Mouse (Mus musculus) heart, embryonic 14.5 days (tissue): Measurements from ENCODE around the gene Lmcd1. TPM values are rescaled to one million over a fixed set of nuclear protein-coding genes. Genes with fewer than 3 reads are reported as not detected.

Experiments used
- ATAC-seq: fragments of 200-750 bp; cut with Nextera tagmentation; 2 replicates; pipeline ENCODE4 v1.8.0; 2017; ENCODE audit warnings: low read depth, moderate TSS enrichment; ENCODE audit not compliant: insufficient number of reproducible peaks, insufficient read depth, low FRiP score
- H3K27ac ChIP-seq, 2 experiments: fragments of 200-500 bp in 1 of 2; fragments of 300-500 bp in 1 of 2; sonication (generic) in 1 of 2; replicated peaks in 1 of 2; 2 replicates each; pipeline ENCODE4 v1.5.1; 2012 to 2014; ENCODE audit warnings: low read depth in 2 of 2, low read length in 2 of 2, control low read depth in 1 of 2, mild to moderate bottlenecking in 1 of 2, mixed read lengths in 1 of 2; ENCODE audit not compliant: control insufficient read depth in 1 of 2, insufficient read depth in 1 of 2
- H3K27me3 ChIP-seq: fragments of 300-500 bp; sonication (generic); 2 replicates; pipeline ENCODE4 v1.6.1; 2014; ENCODE audit warnings: mild to moderate bottlenecking, low read length, control low read depth; ENCODE audit not compliant: control insufficient read depth, insufficient read depth
- H3K36me3 ChIP-seq: fragments of 300-500 bp; sonication (generic); 2 replicates; pipeline ENCODE4 v1.6.1; 2014; ENCODE audit warnings: mild to moderate bottlenecking, control low read depth, low read length, mixed read lengths; ENCODE audit not compliant: control insufficient read depth, insufficient read depth
- H3K4me1 ChIP-seq, 2 experiments: fragments of 200-500 bp in 1 of 2; fragments of 300-500 bp in 1 of 2; sonication (generic) in 1 of 2; 2 replicates each; pipeline ENCODE4 v1.6.1; 2012 to 2014; ENCODE audit warnings: low read length in 2 of 2, control low read depth in 1 of 2, mixed read lengths in 1 of 2; ENCODE audit not compliant: control insufficient read depth in 2 of 2, insufficient read depth in 2 of 2
- H3K4me2 ChIP-seq: fragments of 300-500 bp; sonication (generic); 2 replicates; pipeline ENCODE4 v1.6.1; 2014; ENCODE audit warnings: mild to moderate bottlenecking, low read length
- H3K4me3 ChIP-seq, 2 experiments: fragments of 200-500 bp in 1 of 2; fragments of 300-500 bp in 1 of 2; sonication (generic) in 1 of 2; 2 replicates each; pipeline ENCODE4 v1.5.1; 2012 to 2014; ENCODE audit warnings: low read length in 2 of 2, mild to moderate bottlenecking in 2 of 2, control low read depth in 1 of 2, low read depth in 1 of 2, moderate library complexity in 1 of 2; ENCODE audit not compliant: control insufficient read depth in 1 of 2, insufficient read depth in 1 of 2
- H3K9ac ChIP-seq: fragments of 300-500 bp; sonication (generic); 2 replicates; pipeline ENCODE4 v1.6.1; 2014; ENCODE audit warnings: mild to moderate bottlenecking, low read length
- H3K9me3 ChIP-seq: fragments of 300-500 bp; sonication (generic); 2 replicates; pipeline ENCODE4 v1.6.1; 2016; ENCODE audit warnings: low read length, control low read depth; ENCODE audit not compliant: control insufficient read depth
- WGBS: fragments of 180-500 bp; shearing (Covaris S2); extraction: QIAGEN DNeasy Blood & Tissue Kit; methylation state at CpG from one replicate; pipeline ENCODE4 v1.1.7; 2014; 5-methylcytosine and 5-hydroxymethylcytosine counted together
- polyA plus RNA-seq: library from polyadenylated mRNA; unstranded; fragments of >200 nt; fragmentation: Nextera tagmentation; extraction: Ambion mirVana; gene quantifications from 2 replicates; pipeline ENCODE4 v1.2.1, GENCODE M21; 2014

Lmcd1 gene
- polyA plus RNA-seq, 1 experiment from 2014 or later, result 56.7 TPM

- H3K27ac ChIP-seq, result peak overlapping the region in 1 of 2 experiments; percentile 52; a peak in 3 of 4 replicates
- no peaks in the 10 kb centered on the region for H3K27me3 ChIP-seq
- H3K4me2 ChIP-seq, result peak overlapping the region; percentile 21; the same call in 1 of the 2 replicates
- WGBS, result 43% methylated on average over 9 of the region's 9 CpGs
- no peak; the same call in 1 of the 2 replicates for ATAC-seq
- H3K9me3 ChIP-seq, result no peaks in the 10 kb centered on the region
- H3K4me1 ChIP-seq, result peaks cover 18 to 40% of the 10 kb centered on the region in 2 experiments
- H3K4me3 ChIP-seq, result no peak overlapping the region
- H3K9ac ChIP-seq, result 0 out of 2 replicates have a peak overlapping the region, but pooled peaks have one; percentile 34
- peaks cover 26% of the 10 kb centered on the region for H3K36me3 ChIP-seq
Observed at GRCm38 (mm10) chr6:112302814-112303383, 29.3 kb downstream of the Lmcd1 start.

- 29% methylated on average over 8 of the region's 8 CpGs for WGBS
- H3K9me3 ChIP-seq, result no peaks in the 10 kb centered on the region
- H3K27me3 ChIP-seq, result no peaks in the 10 kb centered on the region
- peaks cover 31% of the 10 kb centered on the region for H3K36me3 ChIP-seq
- no peak for ATAC-seq
- H3K27ac ChIP-seq, result peak overlapping the region in 1 of 2 experiments; percentile 38; a peak in 2 of 4 replicates
- H3K4me3 ChIP-seq, result no peak overlapping the region
- H3K4me1 ChIP-seq, result peaks cover 18 to 44% of the 10 kb centered on the region in 2 experiments
- 0 out of 2 replicates have a peak overlapping the region, but pooled peaks have one; percentile 2 for H3K9ac ChIP-seq
- H3K4me2 ChIP-seq, result 0 out of 2 replicates have a peak overlapping the region, but pooled peaks have one; percentile 38
Observed at GRCm38 (mm10) chr6:112304751-112305150, 31.2 kb downstream of the Lmcd1 start.

- ATAC-seq, result no peak
- H3K36me3 ChIP-seq, result peaks cover 67% of the 10 kb centered on the region
- 58% methylated on average over 6 of the region's 6 CpGs for WGBS
Observed at GRCm38 (mm10) chr6:112309330-112309938, 35.9 kb downstream of the Lmcd1 start.

GRCm38 (mm10) chr6:112311385-112311784 is 37.8 kb downstream of the Lmcd1 start:
- Histone ChIP-seq H3K9ac (no peak overlapping the region), H3K36me3 (peaks cover 80% of the 10 kb centered on the region), H3K27me3 (no peaks in the 10 kb centered on the region), H3K27ac (no peak overlapping the region), H3K4me1 (peaks cover 0 to 4% of the 10 kb centered on the region in 2 experiments; a peak in 1 of 4 replicates), H3K4me2 (no peak overlapping the region), H3K9me3 (no peaks in the 10 kb centered on the region), H3K4me3 (no peak overlapping the region)
- ATAC-seq, result no peak
- 58% methylated on average over 4 of the region's 4 CpGs for WGBS

More at GRCm38 (mm10) chr6:112309330-112309938, 35.9 kb downstream of the Lmcd1 start:
- Histone ChIP-seq H3K9ac (no peak overlapping the region), H3K9me3 (no peaks in the 10 kb centered on the region), H3K27ac (peak overlapping the region in 1 of 2 experiments; percentile 9; a peak in 1 of 4 replicates), H3K4me3 (no peak overlapping the region), H3K4me1 (peaks cover 6 to 12% of the 10 kb centered on the region in 2 experiments), H3K4me2 (no peak overlapping the region), H3K27me3 (no peaks in the 10 kb centered on the region)

GRCm38 (mm10) chr6:112319449-112319848 is 45.9 kb downstream of the Lmcd1 start:
- H3K4me2 ChIP-seq, result no peak overlapping the region
- H3K36me3 ChIP-seq, result peaks cover 73% of the 10 kb centered on the region
- no peaks in the 10 kb centered on the region for H3K4me1 ChIP-seq
- H3K4me3 ChIP-seq, result no peak overlapping the region
- 88% methylated on average over 4 of the region's 4 CpGs for WGBS
- no peak for ATAC-seq
- no peak overlapping the region for H3K9ac ChIP-seq
- no peaks in the 10 kb centered on the region for H3K27me3 ChIP-seq
- H3K27ac ChIP-seq, result no peak overlapping the region
- no peaks in the 10 kb centered on the region for H3K9me3 ChIP-seq

- peaks cover 61% of the 10 kb centered on the region for H3K36me3 ChIP-seq
- H3K4me3 ChIP-seq, result no peak overlapping the region
- ATAC-seq, result no peak
- H3K27ac ChIP-seq, result no peak overlapping the region
- WGBS, result 56% methylated on average over 5 of the region's 5 CpGs
- no peak overlapping the region for H3K4me2 ChIP-seq
- no peaks in the 10 kb centered on the region for H3K4me1 ChIP-seq
- no peaks in the 10 kb centered on the region for H3K27me3 ChIP-seq
- H3K9ac ChIP-seq, result no peak overlapping the region
- no peaks in the 10 kb centered on the region for H3K9me3 ChIP-seq
Observed at GRCm38 (mm10) chr6:112320679-112321078, 47.1 kb downstream of the Lmcd1 start.

- no peak overlapping the region for H3K27ac ChIP-seq
- WGBS, result 86% methylated on average over 5 of the region's 5 CpGs
- H3K9ac ChIP-seq, result no peak overlapping the region
- no peak for ATAC-seq
- H3K9me3 ChIP-seq, result no peaks in the 10 kb centered on the region
- H3K36me3 ChIP-seq, result peaks cover 39% of the 10 kb centered on the region
- H3K4me2 ChIP-seq, result no peak overlapping the region
- H3K27me3 ChIP-seq, result no peaks in the 10 kb centered on the region
- H3K4me1 ChIP-seq, result peaks cover 0 to 4% of the 10 kb centered on the region in 2 experiments; a peak in 1 of 4 replicates
- H3K4me3 ChIP-seq, result no peak overlapping the region
Observed at GRCm38 (mm10) chr6:112322916-112323315, 49.4 kb downstream of the Lmcd1 start.
